Mouse (Mus musculus): ENCODE data around the gene Osbpl10.

Gene Osbpl10

GRCm38 (mm10) chr9:115034788-115035187 lies 56.4 kb downstream of the Osbpl10 start:
- DNase-seq = no peak

- DNase-seq = peak; percentile 47
Observed at GRCm38 (mm10) chr9:115038215-115038614, 59.8 kb downstream of the Osbpl10 start.

GRCm38 (mm10) chr9:115038686-115039085 lies 60.3 kb downstream of the Osbpl10 start:
- DNase-seq = no peak

GRCm38 (mm10) chr9:115039245-115039644 lies 60.9 kb downstream of the Osbpl10 start:
- peak; percentile 35 for DNase-seq

- no peak for DNase-seq
Observed at GRCm38 (mm10) chr9:115042571-115042970, 64.2 kb downstream of the Osbpl10 start.

GRCm38 (mm10) chr9:115042971-115043706 lies 64.8 kb downstream of the Osbpl10 start:
- no peak for DNase-seq

GRCm38 (mm10) chr9:115043881-115044770 lies 65.8 kb downstream of the Osbpl10 start:
- DNase-seq = no peak

GRCm38 (mm10) chr9:115045087-115045800 lies 66.9 kb downstream of the Osbpl10 start:
- no peak for DNase-seq

- DNase-seq = no peak
Observed at GRCm38 (mm10) chr9:115046701-115047100, 68.3 kb downstream of the Osbpl10 start.

GRCm38 (mm10) chr9:115048340-115048739 lies 70.0 kb downstream of the Osbpl10 start:
- no peak for DNase-seq

- no peak for DNase-seq
Observed at GRCm38 (mm10) chr9:115048861-115049260, 70.5 kb downstream of the Osbpl10 start.

- DNase-seq = no peak
Observed at GRCm38 (mm10) chr9:115049981-115050720, 71.8 kb downstream of the Osbpl10 start.

GRCm38 (mm10) chr9:115051976-115052375 lies 73.6 kb downstream of the Osbpl10 start:
- no peak for DNase-seq

GRCm38 (mm10) chr9:115053779-115054178 lies 75.4 kb downstream of the Osbpl10 start:
- no peak for DNase-seq

GRCm38 (mm10) chr9:115055041-115055830 lies 76.9 kb downstream of the Osbpl10 start:
- no peak for DNase-seq

GRCm38 (mm10) chr9:115058806-115059205 lies 80.4 kb downstream of the Osbpl10 start:
- no peak for DNase-seq

GRCm38 (mm10) chr9:115064834-115065233 lies 86.5 kb downstream of the Osbpl10 start:
- no peak for DNase-seq

- DNase-seq = no peak
Observed at GRCm38 (mm10) chr9:115067071-115067470, 88.7 kb downstream of the Osbpl10 start.

- no peak for DNase-seq
Observed at GRCm38 (mm10) chr9:115075191-115075590, 96.8 kb downstream of the Osbpl10 start.

GRCm38 (mm10) chr9:115088295-115088993 lies 110.1 kb downstream of the Osbpl10 start:
- peak; percentile 88 for DNase-seq

- DNase-seq = no peak
Observed at GRCm38 (mm10) chr9:115089644-115090043, 111.3 kb downstream of the Osbpl10 start.
